Mouse (Mus musculus) heart, postnatal 0 days (tissue): Measurements from ENCODE around the gene Svbp.

ENCODE experiments used
- CTCF ChIP-seq: IDR thresholded peaks from 2 replicates; pipeline ENCODE4 v1.5.1; 2016; ENCODE audit warnings: antibody characterized with exemption, control low read depth, low read depth
- EP300 ChIP-seq: IDR thresholded peaks from 2 replicates; pipeline ENCODE4 v1.6.1; 2016; ENCODE audit warnings: antibody characterized with exemption, low read depth

DNA sequence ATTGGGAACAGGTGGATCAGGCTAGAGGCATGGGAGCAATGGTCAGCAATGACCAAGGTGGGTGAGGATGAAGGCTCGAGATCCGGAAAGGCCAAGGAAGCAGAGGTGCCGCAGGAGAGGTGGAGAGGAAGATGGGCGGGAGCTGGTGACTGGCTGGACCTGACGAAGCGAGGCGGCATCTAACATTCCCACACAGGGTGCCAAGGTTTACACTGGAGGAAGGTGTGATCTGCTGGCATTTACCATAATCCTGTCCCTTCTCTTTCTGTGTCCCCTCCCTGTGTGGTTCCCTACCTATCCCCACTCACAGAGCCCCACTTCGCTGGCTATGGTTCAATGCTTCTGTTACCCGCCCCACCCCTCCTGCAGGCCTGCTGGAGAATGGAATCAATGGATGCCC is 50.9 kb downstream of the Svbp start:
- no peak for TF ChIP-seq CTCF
- no peak for TF ChIP-seq EP300
